Mouse (Mus musculus) thymus, adult 2 months (tissue): Measurements from ENCODE around the gene Dtnbp1. TPM values are rescaled to one million over a fixed set of nuclear protein-coding genes. Genes with fewer than 3 reads are reported as not detected.

Experiments used
- DNase-seq: peaks from one replicate; pipeline ENCODE4 v3.0.0; 2021
- H3K27ac ChIP-seq: fragments of 200-500 bp; 2 replicates; pipeline ENCODE4 v1.5.1; 2012; ENCODE audit warnings: low read length, control low read depth; ENCODE audit not compliant: control insufficient read depth, insufficient read depth
- H3K27me3 ChIP-seq: fragments of 200-500 bp; 2 replicates; pipeline ENCODE4 v1.6.1; 2012; ENCODE audit warnings: mild to moderate bottlenecking, low read length, moderate library complexity, mixed read lengths; ENCODE audit not compliant: control insufficient read depth, insufficient read depth
- H3K36me3 ChIP-seq: fragments of 200-500 bp; 2 replicates; pipeline ENCODE4 v1.6.1; 2012; ENCODE audit warnings: mild to moderate bottlenecking, low read length, moderate library complexity; ENCODE audit not compliant: control insufficient read depth, insufficient read depth
- H3K4me1 ChIP-seq: fragments of 200-500 bp; replicated peaks from 2 replicates; pipeline ENCODE4 v1.6.1; 2012; ENCODE audit warnings: low read length; ENCODE audit not compliant: control insufficient read depth, insufficient read depth
- H3K4me3 ChIP-seq: fragments of 200-500 bp; 2 replicates; pipeline ENCODE4 v1.5.1; 2012; ENCODE audit warnings: mild to moderate bottlenecking, low read length, control low read depth, moderate library complexity; ENCODE audit not compliant: control insufficient read depth, insufficient read depth
- CTCF ChIP-seq: fragments of 200-500 bp; IDR thresholded peaks from 2 replicates; pipeline ENCODE4 v1.5.1; 2012; ENCODE audit warnings: mild to moderate bottlenecking, control low read depth, low read length, moderate library complexity, borderline replicate concordance; ENCODE audit not compliant: control insufficient read depth, poor library complexity, insufficient read depth; ENCODE audit errors: extremely low read depth
- POLR2A ChIP-seq: fragments of 200-500 bp; IDR thresholded peaks from 2 replicates; pipeline ENCODE4 v1.6.1; 2012; ENCODE audit warnings: mild to moderate bottlenecking, low read length, control low read depth, moderate library complexity; ENCODE audit not compliant: control insufficient read depth, poor library complexity, insufficient read depth; ENCODE audit errors: extremely low read depth
- WGBS: fragments of 180-500 bp; shearing (Covaris S2); methylation state at CpG from one replicate; pipeline ENCODE4 v1.1.7; 2018; 5-methylcytosine and 5-hydroxymethylcytosine counted together
- polyA plus RNA-seq: library from polyadenylated mRNA; depleted of rRNA; stranded (reverse); fragments of >200 nt; gene quantifications from 2 replicates; pipeline ENCODE4 v1.2.3, GENCODE M21; 2012

The Dtnbp1 gene
- polyA plus RNA-seq, 1 experiment, result 70.6 TPM

GRCm38 (mm10) chr13:44913560-44913959 is 88.4 kb downstream of the Dtnbp1 start:
- no peak for DNase-seq
- WGBS, result 91% methylated on average over 7 of the region's 7 CpGs
- Histone ChIP-seq H3K4me1 (no peaks in the 10 kb centered on the region), H3K27ac (no peak overlapping the region), H3K36me3 (peaks cover 64% of the 10 kb centered on the region), H3K4me3 (no peak overlapping the region), H3K27me3 (no peaks in the 10 kb centered on the region)
- TF ChIP-seq CTCF (no peak), POLR2A (no peak)

GRCm38 (mm10) chr13:44912851-44913250 is 89.1 kb downstream of the Dtnbp1 start:
- Histone ChIP-seq H3K4me1 (no peaks in the 10 kb centered on the region), H3K27me3 (no peaks in the 10 kb centered on the region), H3K4me3 (no peak overlapping the region), H3K27ac (no peak overlapping the region), H3K36me3 (peaks cover 66% of the 10 kb centered on the region)
- no peak for TF ChIP-seq CTCF
- WGBS, result 95% methylated on average over 2 of the region's 2 CpGs
- no peak for DNase-seq

- H3K27ac ChIP-seq, result no peak overlapping the region
- DNase-seq, result no peak
- no peak overlapping the region for H3K4me3 ChIP-seq
- no peaks in the 10 kb centered on the region for H3K27me3 ChIP-seq
- 91% methylated on average over 1 of the region's 1 CpGs for WGBS
- H3K4me1 ChIP-seq, result no peaks in the 10 kb centered on the region
- TF ChIP-seq POLR2A, result no peak
- no peak for TF ChIP-seq CTCF
- peaks cover 52% of the 10 kb centered on the region for H3K36me3 ChIP-seq
These were observed 93.2 kb downstream of the Dtnbp1 start for GRCm38 (mm10) chr13:44908790-44909189.

- WGBS, result 82% methylated on average over 6 of the region's 6 CpGs
- Histone ChIP-seq H3K27ac (no peak overlapping the region), H3K4me1 (no peaks in the 10 kb centered on the region), H3K27me3 (no peaks in the 10 kb centered on the region), H3K4me3 (no peak overlapping the region), H3K36me3 (peaks cover 42% of the 10 kb centered on the region)
- no peak for TF ChIP-seq CTCF
- no peak for TF ChIP-seq POLR2A
- DNase-seq, result no peak
These were observed 94.2 kb downstream of the Dtnbp1 start for GRCm38 (mm10) chr13:44907702-44908101.

- no peak overlapping the region for H3K4me3 ChIP-seq
- DNase-seq, result no peak
- WGBS, result 98% methylated on average over 11 of the region's 11 CpGs
- H3K36me3 ChIP-seq, result peaks cover 42% of the 10 kb centered on the region
- TF ChIP-seq POLR2A (no peak), CTCF (no peak)
- no peaks in the 10 kb centered on the region for H3K27me3 ChIP-seq
- H3K4me1 ChIP-seq, result no peaks in the 10 kb centered on the region
- H3K27ac ChIP-seq, result no peak overlapping the region
These were observed 95.8 kb downstream of the Dtnbp1 start for GRCm38 (mm10) chr13:44906141-44906540.

GRCm38 (mm10) chr13:44904271-44904670 is 97.7 kb downstream of the Dtnbp1 start:
- H3K4me3 ChIP-seq, result no peak overlapping the region
- DNase-seq, result no peak
- H3K27ac ChIP-seq, result no peak overlapping the region
- WGBS, result 84% methylated on average over 1 of the region's 1 CpGs
- H3K4me1 ChIP-seq, result no peaks in the 10 kb centered on the region; the same call in 1 of the 2 replicates
- H3K36me3 ChIP-seq, result peaks cover 30% of the 10 kb centered on the region
- H3K27me3 ChIP-seq, result no peaks in the 10 kb centered on the region
- no peak for TF ChIP-seq POLR2A
- TF ChIP-seq CTCF, result no peak

GRCm38 (mm10) chr13:44903416-44903815 is 98.5 kb downstream of the Dtnbp1 start:
- Histone ChIP-seq H3K4me3 (no peak overlapping the region), H3K4me1 (no peaks in the 10 kb centered on the region; the same call in 1 of the 2 replicates), H3K36me3 (peaks cover 25% of the 10 kb centered on the region), H3K27ac (no peak overlapping the region), H3K27me3 (no peaks in the 10 kb centered on the region)
- TF ChIP-seq POLR2A, result no peak
- no peak for DNase-seq
